Mouse (Mus musculus) small intestine, adult 2 months (tissue): ENCODE measurements around the gene Cacna1e. TPM values are rescaled to one million over a fixed set of nuclear protein-coding genes. Genes with fewer than 3 reads are reported as not detected.

Source experiments
- H3K27ac ChIP-seq: fragments of 200-500 bp; 2 replicates; pipeline ENCODE4 v1.5.1; 2012; ENCODE audit warnings: low read depth, low read length, control low read depth, inconsistent platforms; ENCODE audit not compliant: insufficient read depth
- H3K27me3 ChIP-seq: fragments of 200-500 bp; 2 replicates; pipeline ENCODE4 v1.6.1; 2012; ENCODE audit warnings: mild to moderate bottlenecking, moderate library complexity, low read length, inconsistent platforms; ENCODE audit not compliant: control insufficient read depth, insufficient read depth
- H3K36me3 ChIP-seq: fragments of 200-500 bp; 2 replicates; pipeline ENCODE4 v1.6.1; 2012; ENCODE audit warnings: mild to moderate bottlenecking, low read length, control low read depth, inconsistent platforms; ENCODE audit not compliant: control insufficient read depth, insufficient read depth
- H3K4me1 ChIP-seq: fragments of 200-500 bp; 2 replicates; pipeline ENCODE4 v1.6.1; 2012; ENCODE audit warnings: low read length, inconsistent platforms, mixed read lengths; ENCODE audit not compliant: control insufficient read depth, insufficient read depth, insufficient read length
- H3K4me3 ChIP-seq: fragments of 200-500 bp; 2 replicates; pipeline ENCODE4 v1.5.1; 2012; ENCODE audit warnings: low read depth, mild to moderate bottlenecking, control low read depth, inconsistent platforms, low read length, moderate library complexity
- CTCF ChIP-seq: fragments of 200-500 bp; IDR thresholded peaks from 2 replicates; pipeline ENCODE4 v1.5.1; 2012; ENCODE audit warnings: low read depth, mild to moderate bottlenecking, control low read depth, inconsistent platforms, low read length, moderate library complexity, mixed read lengths; ENCODE audit not compliant: insufficient replicate concordance, insufficient read length; ENCODE audit errors: extremely low read depth
- POLR2A ChIP-seq: fragments of 200-500 bp; IDR thresholded peaks from 2 replicates; pipeline ENCODE4 v1.6.1; 2012; ENCODE audit warnings: low read depth, mild to moderate bottlenecking, control low read depth, inconsistent platforms, low read length, moderate library complexity
- WGBS: fragments of 180-500 bp; shearing (Covaris S2); methylation state at CpG from one replicate; pipeline ENCODE4 v1.1.7; 2018; 5-methylcytosine and 5-hydroxymethylcytosine counted together
- polyA plus RNA-seq: library from polyadenylated mRNA; depleted of rRNA; stranded (reverse); fragments of >200 nt; gene quantifications from 2 replicates; pipeline ENCODE4 v1.2.3, GENCODE M21; 2012

The Cacna1e gene
- polyA plus RNA-seq, 1 experiment = 0.76 TPM

DNA sequence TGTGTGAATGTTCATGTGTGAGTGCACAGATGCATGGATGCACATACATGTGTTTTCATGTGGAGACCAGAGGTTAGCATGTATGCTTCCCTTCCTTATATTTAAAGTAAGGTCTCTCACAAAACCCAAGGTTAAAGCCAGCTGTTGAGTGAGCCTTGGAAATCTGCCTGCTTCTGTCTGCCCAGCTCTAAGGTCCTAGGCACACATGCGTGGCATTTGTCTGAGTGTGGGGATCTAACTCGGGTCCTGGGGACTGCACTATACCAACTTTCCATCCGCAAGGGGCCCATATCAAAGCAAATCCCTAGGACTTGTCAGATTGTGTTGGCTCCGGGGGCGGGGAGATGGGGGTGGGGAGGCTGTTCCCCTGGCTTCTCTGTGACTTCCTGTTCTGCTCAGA is 96.9 kb downstream of the Cacna1e start:
- H3K27me3 ChIP-seq = no peaks in the 10 kb centered on the region
- H3K36me3 ChIP-seq = no peaks in the 10 kb centered on the region
- no peak overlapping the region for H3K4me3 ChIP-seq
- peaks cover 3% of the 10 kb centered on the region; the same call in 1 of the 2 replicates for H3K4me1 ChIP-seq
- 49% methylated on average over 5 of the region's 5 CpGs for WGBS
- no peak overlapping the region for H3K27ac ChIP-seq
- TF ChIP-seq POLR2A = no peak
- TF ChIP-seq CTCF = no peak

DNA sequence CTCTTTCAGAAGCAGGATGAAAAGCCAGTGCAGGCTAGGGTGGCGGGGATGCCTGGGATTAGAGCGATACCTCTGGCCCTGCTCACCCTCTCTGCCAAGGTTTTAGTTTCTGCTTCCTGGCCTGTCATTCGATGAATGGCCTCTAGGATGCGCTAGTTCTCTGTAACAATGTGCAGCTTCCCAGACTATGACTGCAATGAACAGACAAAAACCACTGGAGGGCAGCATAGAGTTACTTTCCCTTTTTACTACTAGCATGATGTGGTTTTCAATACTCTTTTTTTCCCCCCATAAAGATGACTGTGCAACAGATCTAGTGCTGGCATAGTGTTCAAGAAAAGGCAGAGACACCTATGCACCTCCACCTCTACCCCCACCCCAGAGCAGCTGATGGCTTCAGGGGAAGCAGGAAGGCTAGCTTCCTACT is 98.0 kb downstream of the Cacna1e start:
- no peaks in the 10 kb centered on the region for H3K4me1 ChIP-seq
- no peak for TF ChIP-seq POLR2A
- TF ChIP-seq CTCF = peak; percentile 54; the same call in 1 of the 2 replicates
- no peaks in the 10 kb centered on the region for H3K36me3 ChIP-seq
- H3K4me3 ChIP-seq = no peak overlapping the region
- H3K27me3 ChIP-seq = no peaks in the 10 kb centered on the region
- no peak overlapping the region for H3K27ac ChIP-seq
- WGBS = 4% methylated on average over 4 of the region's 4 CpGs

DNA sequence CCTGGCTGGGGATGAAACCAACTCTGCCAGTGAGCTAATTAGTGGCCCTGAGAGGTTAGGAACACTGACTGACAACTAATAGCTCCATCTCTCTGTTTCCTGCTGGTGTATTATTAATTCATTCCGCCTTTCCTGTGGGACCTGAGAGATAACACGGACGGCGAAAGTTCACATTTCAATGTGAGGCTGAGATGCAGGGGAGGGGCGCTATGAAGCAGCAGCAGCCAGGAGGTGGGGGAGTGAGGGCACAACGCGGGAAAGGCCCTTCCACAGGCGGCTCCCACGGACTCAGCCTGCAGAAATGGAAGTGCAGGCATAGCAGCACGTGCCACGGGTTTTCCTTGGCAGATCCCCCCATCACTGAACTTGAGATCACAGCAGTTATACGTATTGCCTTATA is 99.4 kb downstream of the Cacna1e start:
- Histone ChIP-seq H3K36me3 (no peaks in the 10 kb centered on the region), H3K27ac (no peak overlapping the region), H3K4me1 (no peaks in the 10 kb centered on the region), H3K4me3 (no peak overlapping the region), H3K27me3 (no peaks in the 10 kb centered on the region)
- no peak for TF ChIP-seq CTCF
- TF ChIP-seq POLR2A = no peak
- 20% methylated on average over 12 of the region's 12 CpGs for WGBS

DNA sequence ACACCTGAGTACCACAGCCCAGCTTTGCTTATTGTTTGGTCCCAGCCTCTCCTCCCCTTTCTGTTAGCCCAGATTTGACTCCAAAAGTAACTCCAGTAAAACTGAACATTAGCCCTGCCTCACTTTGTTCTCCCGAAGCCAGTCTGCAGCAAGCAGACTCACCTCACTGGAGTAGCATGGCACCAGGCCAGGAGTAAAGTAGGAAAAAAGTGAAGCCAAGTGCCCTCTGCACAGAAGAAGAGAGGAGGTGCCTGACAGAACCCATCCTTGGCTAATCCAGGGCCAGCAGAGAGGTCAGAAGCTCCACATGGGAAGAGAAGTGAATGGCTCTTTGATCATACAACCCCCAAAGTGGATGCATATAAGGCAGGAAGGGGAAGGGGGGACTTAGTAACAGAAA is 100.8 kb downstream of the Cacna1e start:
- WGBS = 39% methylated on average over 1 of the region's 1 CpGs
- no peaks in the 10 kb centered on the region for H3K4me1 ChIP-seq
- no peaks in the 10 kb centered on the region for H3K36me3 ChIP-seq
- H3K27me3 ChIP-seq = no peaks in the 10 kb centered on the region
- H3K27ac ChIP-seq = no peak overlapping the region
- H3K4me3 ChIP-seq = no peak overlapping the region
- TF ChIP-seq POLR2A (no peak), CTCF (no peak)

DNA sequence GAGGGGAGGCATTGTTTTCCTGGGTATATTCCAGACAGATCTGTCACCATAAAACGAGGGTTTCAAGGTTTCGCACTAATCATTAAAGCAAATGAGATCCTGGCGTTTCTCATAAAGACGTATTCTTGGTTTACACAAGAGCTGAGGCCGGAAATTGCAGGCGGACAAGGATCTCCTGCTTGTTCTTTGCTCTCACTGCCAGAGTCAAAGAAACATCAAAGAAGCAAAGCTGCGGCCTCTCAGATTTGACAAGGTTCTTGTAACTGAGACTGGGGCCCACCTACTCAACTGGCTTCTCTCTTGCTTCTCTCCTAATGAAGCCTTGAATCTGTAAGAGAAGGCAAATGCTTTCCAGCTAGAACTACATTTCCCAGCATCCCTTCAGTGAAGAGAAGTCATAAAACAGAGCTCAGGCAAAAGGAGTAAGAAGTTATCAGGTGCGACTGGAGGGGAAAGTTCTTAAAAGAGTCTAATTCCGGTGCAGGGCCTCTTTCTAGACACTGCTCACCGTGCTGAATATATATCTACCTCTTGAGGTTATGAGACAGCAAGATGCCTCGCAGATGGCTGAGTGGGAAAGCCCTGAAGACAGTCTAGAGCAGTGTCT is 104.3 kb downstream of the Cacna1e start:
- no peak for TF ChIP-seq CTCF
- TF ChIP-seq POLR2A = no peak
- no peaks in the 10 kb centered on the region for H3K36me3 ChIP-seq
- H3K4me1 ChIP-seq = no peaks in the 10 kb centered on the region
- no peak overlapping the region for H3K4me3 ChIP-seq
- 29% methylated on average over 11 of the region's 11 CpGs for WGBS
- no peak overlapping the region for H3K27ac ChIP-seq
- H3K27me3 ChIP-seq = no peaks in the 10 kb centered on the region

DNA sequence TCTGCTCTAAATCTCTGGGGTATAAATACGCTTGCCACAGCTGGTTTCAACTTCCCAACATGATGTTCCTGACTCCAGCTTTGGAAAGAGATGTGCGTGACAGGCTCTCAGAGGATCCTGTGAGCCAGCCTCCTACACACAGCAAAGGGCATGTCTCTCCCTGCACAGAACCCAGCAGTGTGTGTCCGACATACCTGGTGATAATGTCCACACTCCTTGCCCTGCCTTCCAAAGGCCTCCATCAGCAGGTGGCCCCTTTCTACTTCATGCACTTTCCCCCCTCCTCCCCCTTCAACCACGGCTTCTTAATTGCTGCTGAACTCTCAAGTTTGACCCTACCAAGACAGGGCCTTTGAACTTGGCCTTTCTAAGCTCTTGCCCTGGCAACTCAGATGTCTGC is 108.0 kb downstream of the Cacna1e start:
- no peaks in the 10 kb centered on the region for H3K36me3 ChIP-seq
- 55% methylated on average over 4 of the region's 4 CpGs for whole genome bisulfite sequencing
- TF ChIP-seq CTCF = no peak
- no peak for TF ChIP-seq POLR2A
- no peaks in the 10 kb centered on the region; the same call in 1 of the 2 replicates for H3K27me3 ChIP-seq
- no peak overlapping the region for H3K27ac ChIP-seq
- H3K4me3 ChIP-seq = no peak overlapping the region
- H3K4me1 ChIP-seq = no peaks in the 10 kb centered on the region

DNA sequence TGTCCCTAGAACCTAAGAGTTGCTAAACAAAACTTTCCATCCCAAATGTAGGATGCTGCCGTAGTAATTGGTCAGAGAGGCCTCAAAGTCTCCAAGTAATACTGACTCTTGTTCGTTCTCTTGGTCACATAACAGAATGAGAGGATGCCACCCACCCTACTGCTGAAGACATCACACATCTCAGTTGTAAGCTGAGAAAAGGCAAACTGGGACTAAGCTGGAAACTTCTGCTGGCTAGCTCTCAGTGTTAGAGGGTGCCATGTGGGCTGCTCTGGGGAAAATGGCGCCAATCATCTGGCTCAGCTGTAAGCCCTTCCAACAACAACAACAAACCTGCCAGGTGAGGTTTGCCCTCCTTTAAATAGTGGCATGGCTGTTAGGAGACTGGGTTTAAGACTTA is 109.8 kb downstream of the Cacna1e start:
- Histone ChIP-seq H3K4me3 (no peak overlapping the region), H3K36me3 (no peaks in the 10 kb centered on the region), H3K4me1 (no peaks in the 10 kb centered on the region), H3K27ac (no peak overlapping the region), H3K27me3 (no peaks in the 10 kb centered on the region; the same call in 1 of the 2 replicates)
- no peak for TF ChIP-seq POLR2A
- no peak for TF ChIP-seq CTCF
- 92% methylated on average over 3 of the region's 3 CpGs for WGBS
